Mouse (Mus musculus): ENCODE results near the gene Adamts20. TPM values are rescaled to one million over a fixed set of nuclear protein-coding genes. Genes with fewer than 3 reads are reported as not detected.

The Adamts20 gene
- polyA plus RNA-seq, 1 experiment from 2014 or later, result 0.64 TPM

GRCm38 (mm10) chr15:94325509-94326181 is 139.6 kb downstream of the Adamts20 start:
- H3K9me3 ChIP-seq (ENCODE audit: control insufficient read depth, low read length), result no peaks in the 10 kb centered on the region
- H3K4me2 ChIP-seq (replicated peaks; ENCODE audit: low read depth), result no peak overlapping the region
- H3K4me3 ChIP-seq (ENCODE audit: low read depth, low read length), result no peak overlapping the region
- H3K36me3 ChIP-seq (ENCODE audit: control insufficient read depth, insufficient read depth, low read length), result no peaks in the 10 kb centered on the region
- WGBS, result 53% methylated on average over 13 of the region's 13 CpGs
- ATAC-seq (ENCODE audit: low FRiP score, low TSS enrichment), result no peak
- H3K9ac ChIP-seq (ENCODE audit: low read length), result no peak overlapping the region
- TF ChIP-seq EP300 (optimal IDR thresholded peaks at IDR 0.05) (no peak), CTCF (IDR thresholded peaks at IDR 0.05; ENCODE audit: low read depth) (no peak)
- no peaks in the 10 kb centered on the region for H3K4me1 ChIP-seq (replicated peaks; ENCODE audit: control insufficient read depth, insufficient read depth)
- no peaks in the 10 kb centered on the region for H3K27me3 ChIP-seq (ENCODE audit: control insufficient read depth, insufficient read depth, low read length)
- peak; percentile 22 for DNase-seq (ENCODE audit: low spot score)
- no peak overlapping the region for H3K27ac ChIP-seq (replicated peaks)

GRCm38 (mm10) chr15:94316171-94316570 is 149.0 kb downstream of the Adamts20 start:
- DNase-seq (ENCODE audit: low spot score) (no peak), ATAC-seq (ENCODE audit: low FRiP score, low TSS enrichment) (no peak)
- WGBS, result 90% methylated on average over 3 of the region's 3 CpGs
- Histone ChIP-seq H3K4me3 (ENCODE audit: low read depth, low read length) (no peak overlapping the region), H3K36me3 (ENCODE audit: control insufficient read depth, insufficient read depth, low read length) (no peaks in the 10 kb centered on the region), H3K27ac (replicated peaks) (no peak overlapping the region), H3K27me3 (ENCODE audit: control insufficient read depth, insufficient read depth, low read length) (no peaks in the 10 kb centered on the region), H3K4me2 (replicated peaks; ENCODE audit: low read depth) (no peak overlapping the region), H3K4me1 (replicated peaks; ENCODE audit: control insufficient read depth, insufficient read depth) (no peaks in the 10 kb centered on the region), H3K9ac (ENCODE audit: low read length) (no peak overlapping the region), H3K9me3 (ENCODE audit: control insufficient read depth, low read length) (no peaks in the 10 kb centered on the region)
- TF ChIP-seq CTCF (IDR thresholded peaks at IDR 0.05; ENCODE audit: low read depth) (peak; percentile 37), EP300 (optimal IDR thresholded peaks at IDR 0.05) (no peak)

- Histone ChIP-seq H3K27me3 (ENCODE audit: control insufficient read depth, insufficient read depth, low read length) (no peaks in the 10 kb centered on the region), H3K4me2 (replicated peaks; ENCODE audit: low read depth) (no peak overlapping the region), H3K36me3 (ENCODE audit: control insufficient read depth, insufficient read depth, low read length) (no peaks in the 10 kb centered on the region), H3K9ac (ENCODE audit: low read length) (no peak overlapping the region), H3K4me1 (replicated peaks; ENCODE audit: control insufficient read depth, insufficient read depth) (no peaks in the 10 kb centered on the region), H3K27ac (replicated peaks) (no peak overlapping the region), H3K4me3 (ENCODE audit: low read depth, low read length) (no peak overlapping the region), H3K9me3 (ENCODE audit: control insufficient read depth, low read length) (no peaks in the 10 kb centered on the region)
- whole genome bisulfite sequencing, result 76% methylated on average over 7 of the region's 7 CpGs
- ATAC-seq (ENCODE audit: low FRiP score, low TSS enrichment) (no peak), DNase-seq (ENCODE audit: low spot score) (no peak)
- TF ChIP-seq CTCF (IDR thresholded peaks at IDR 0.05; ENCODE audit: low read depth) (no peak), EP300 (optimal IDR thresholded peaks at IDR 0.05) (no peak)
Observed at GRCm38 (mm10) chr15:94309689-94310088, 155.5 kb downstream of the Adamts20 start.

GRCm38 (mm10) chr15:94307888-94308287 is 157.3 kb downstream of the Adamts20 start:
- H3K27ac ChIP-seq (replicated peaks), result no peak overlapping the region
- no peak overlapping the region for H3K4me2 ChIP-seq (replicated peaks; ENCODE audit: low read depth)
- TF ChIP-seq EP300 (optimal IDR thresholded peaks at IDR 0.05) (no peak), CTCF (IDR thresholded peaks at IDR 0.05; ENCODE audit: low read depth) (no peak)
- no peak for DNase-seq (ENCODE audit: low spot score)
- WGBS, result 69% methylated on average over 9 of the region's 9 CpGs
- ATAC-seq (ENCODE audit: low FRiP score, low TSS enrichment), result no peak
- H3K4me3 ChIP-seq (ENCODE audit: low read depth, low read length), result no peak overlapping the region
- H3K4me1 ChIP-seq (replicated peaks; ENCODE audit: control insufficient read depth, insufficient read depth), result no peaks in the 10 kb centered on the region
- H3K9ac ChIP-seq (ENCODE audit: low read length), result no peak overlapping the region
- no peaks in the 10 kb centered on the region for H3K27me3 ChIP-seq (ENCODE audit: control insufficient read depth, insufficient read depth, low read length)
- H3K36me3 ChIP-seq (ENCODE audit: control insufficient read depth, insufficient read depth, low read length), result no peaks in the 10 kb centered on the region
- H3K9me3 ChIP-seq (ENCODE audit: control insufficient read depth, low read length), result no peaks in the 10 kb centered on the region

- ATAC-seq (ENCODE audit: low FRiP score, low TSS enrichment), result no peak
- Histone ChIP-seq H3K36me3 (ENCODE audit: control insufficient read depth, insufficient read depth, low read length) (no peaks in the 10 kb centered on the region), H3K4me2 (replicated peaks; ENCODE audit: low read depth) (no peak overlapping the region), H3K9me3 (ENCODE audit: control insufficient read depth, low read length) (no peaks in the 10 kb centered on the region), H3K27me3 (ENCODE audit: control insufficient read depth, insufficient read depth, low read length) (no peaks in the 10 kb centered on the region), H3K4me1 (replicated peaks; ENCODE audit: control insufficient read depth, insufficient read depth) (no peaks in the 10 kb centered on the region), H3K4me3 (ENCODE audit: low read depth, low read length) (no peak overlapping the region), H3K27ac (replicated peaks) (no peak overlapping the region), H3K9ac (ENCODE audit: low read length) (no peak overlapping the region)
- no peak for TF ChIP-seq EP300 (optimal IDR thresholded peaks at IDR 0.05)
- TF ChIP-seq CTCF (IDR thresholded peaks at IDR 0.05; ENCODE audit: low read depth), result no peak
- DNase-seq (ENCODE audit: low spot score), result no peak
- WGBS, result 72% methylated on average over 3 of the region's 3 CpGs
Observed at GRCm38 (mm10) chr15:94303151-94303550, 162.1 kb downstream of the Adamts20 start.

GRCm38 (mm10) chr15:94294084-94294483 is 171.1 kb downstream of the Adamts20 start:
- no peaks in the 10 kb centered on the region for H3K36me3 ChIP-seq (ENCODE audit: control insufficient read depth, insufficient read depth, low read length)
- no peak overlapping the region for H3K4me3 ChIP-seq (ENCODE audit: low read depth, low read length)
- no peak for DNase-seq (ENCODE audit: low spot score)
- no peak overlapping the region for H3K27ac ChIP-seq (replicated peaks)
- whole genome bisulfite sequencing, result 66% methylated on average over 4 of the region's 4 CpGs
- no peaks in the 10 kb centered on the region for H3K4me1 ChIP-seq (replicated peaks; ENCODE audit: control insufficient read depth, insufficient read depth)
- H3K4me2 ChIP-seq (replicated peaks; ENCODE audit: low read depth), result no peak overlapping the region
- no peak overlapping the region for H3K9ac ChIP-seq (ENCODE audit: low read length)
- H3K9me3 ChIP-seq (ENCODE audit: control insufficient read depth, low read length), result no peaks in the 10 kb centered on the region
- ATAC-seq (ENCODE audit: low FRiP score, low TSS enrichment), result no peak
- H3K27me3 ChIP-seq (ENCODE audit: control insufficient read depth, insufficient read depth, low read length), result no peaks in the 10 kb centered on the region
- no peak for TF ChIP-seq EP300 (optimal IDR thresholded peaks at IDR 0.05)
- no peak for TF ChIP-seq CTCF (IDR thresholded peaks at IDR 0.05; ENCODE audit: low read depth)

Measured in stomach, postnatal 0 days (tissue).